ENCODE assay signal across 9 mouse cellular contexts in genomic region chr14:29940877-29941276, GRCm38 (mm10). TPM values are rescaled to one million over a fixed set of nuclear protein-coding genes. Genes with fewer than 3 reads are reported as not detected.
DNase-seq lines count a peak whose midpoint lies in the region; ATAC-seq and TF ChIP-seq lines count a peak whose summit lies in the region.
"Had no signal": no experiment of that assay in that cellular context is flagged by ENCODE, and none has a peak within 500 bp of the region (broad histone marks: within the 10 kb centered on the region; RNA-seq: fewer than 3 reads in every experiment).

No protein-coding gene starts in this region.

- 13% methylated on average over 2 of the region's 2 CpGs for WGBS in heart, embryonic 10.5 days
- WGBS in forebrain, postnatal 0 days, result 6% methylated on average over 2 of the region's 2 CpGs
- WGBS in midbrain, embryonic 10.5 days, result 21% methylated on average over 2 of the region's 2 CpGs

- TF ChIP-seq CTCF in forebrain, postnatal 0 days (IDR thresholded peaks at IDR 0.05; ENCODE audit: low read depth), result peak; percentile 73

- peak; percentile 47; the same call in 1 of the 2 replicates for ATAC-seq in cerebellum, adult (ENCODE audit: insufficient number of reproducible peaks, low FRiP score, low TSS enrichment)
- peak; percentile 47 for ATAC-seq in forebrain, postnatal 0 days

- DNase-seq in heart, adult 8-10 months (ENCODE audit: low spot score), result peak; percentile 41
- no peak for DNase-seq in heart, embryonic 10.5 days (ENCODE audit: low spot score)
- DNase-seq in ES-CJ7 (ENCODE audit: low read depth, low spot score), result peak; percentile 51
- DNase-seq in forebrain, postnatal 0 days, result peak; percentile 83
- DNase-seq in layer of hippocampus, adult 9-11 months, result peak; percentile 25
- DNase-seq in midbrain, embryonic 10.5 days (ENCODE audit: low spot score), result peak; percentile 47
- peak; percentile 32 for DNase-seq in thymus, postnatal 14 days

- H3K4me1 ChIP-seq in heart, embryonic 10.5 days, result peaks cover 10% of the 10 kb centered on the region
- no peaks in the 10 kb centered on the region for H3K4me1 ChIP-seq in forebrain, postnatal 0 days (ENCODE audit: insufficient read depth)
- peaks cover 18% of the 10 kb centered on the region for H3K4me1 ChIP-seq in midbrain, embryonic 10.5 days
- H3K4me1 ChIP-seq: stomach, embryonic 15.5 days had no signal

- no peak overlapping the region for H3K9ac ChIP-seq in forebrain, postnatal 0 days
- H3K9ac ChIP-seq: stomach, embryonic 15.5 days had no signal

- H3K36me3 ChIP-seq in heart, embryonic 10.5 days, result no peaks in the 10 kb centered on the region
- H3K36me3 ChIP-seq in forebrain, postnatal 0 days (ENCODE audit: insufficient read depth), result no peaks in the 10 kb centered on the region
- H3K36me3 ChIP-seq in midbrain, embryonic 10.5 days, result no peaks in the 10 kb centered on the region
- H3K36me3 ChIP-seq: stomach, embryonic 15.5 days had no signal

- H3K4me2 ChIP-seq in forebrain, postnatal 0 days (ENCODE audit: low read depth), result no peak overlapping the region
- H3K4me2 ChIP-seq: stomach, embryonic 15.5 days had no signal

- H3K4me3 ChIP-seq in heart, embryonic 10.5 days, result no peak overlapping the region
- no peak overlapping the region for H3K4me3 ChIP-seq in forebrain, postnatal 0 days (ENCODE audit: low read depth, low read length)
- peak overlapping the region; percentile 39; the same call in 1 of the 2 replicates for H3K4me3 ChIP-seq in midbrain, embryonic 10.5 days
- H3K4me3 ChIP-seq: stomach, embryonic 15.5 days had no signal

- H3K27ac ChIP-seq in heart, embryonic 10.5 days, result no peak overlapping the region
- no peak overlapping the region for H3K27ac ChIP-seq in forebrain, postnatal 0 days (ENCODE audit: low read depth, low read length)
- no peak overlapping the region for H3K27ac ChIP-seq in midbrain, embryonic 10.5 days (replicated peaks)
- H3K27ac ChIP-seq: stomach, embryonic 15.5 days had no signal

- no peaks in the 10 kb centered on the region for H3K9me3 ChIP-seq in heart, embryonic 10.5 days
- H3K9me3 ChIP-seq in forebrain, postnatal 0 days (ENCODE audit: low read length), result no peaks in the 10 kb centered on the region
- H3K9me3 ChIP-seq in midbrain, embryonic 10.5 days (replicated peaks), result no peaks in the 10 kb centered on the region
- H3K9me3 ChIP-seq: stomach, embryonic 15.5 days had no signal

- H3K27me3 ChIP-seq in heart, embryonic 10.5 days (ENCODE audit: insufficient read depth, poor library complexity, severe bottlenecking), result peaks cover 8% of the 10 kb centered on the region; the same call in 1 of the 2 replicates
- H3K27me3 ChIP-seq in forebrain, postnatal 0 days (ENCODE audit: insufficient read depth, low read length), result no peaks in the 10 kb centered on the region
- H3K27me3 ChIP-seq in midbrain, embryonic 10.5 days (ENCODE audit: low read depth, poor library complexity, severe bottlenecking), result peaks cover 44% of the 10 kb centered on the region

RNA-seq across cellular contexts. Expression of gene Selenok, which starts 27.2 kb away (rescaled TPM):
- total RNA-seq in heart, adult 8-10 months (2022), result 100 to 1,000 TPM in 1 of 4 experiments, 10 to 100 TPM in 3; 80.2 to 101 (median 83.8) TPM
- 201 and 231 TPM in 2 replicates for polyA plus RNA-seq in heart, embryonic 10.5 days (2016; fragmentation: Nextera tagmentation; extraction: Ambion mirVana)
- 95.6 and 154 TPM in 2 replicates for total RNA-seq in forebrain, postnatal 0 days (2014; rRNA removed)
- 446 and 494 TPM in 2 replicates for polyA plus RNA-seq in forebrain, postnatal 0 days (2015; fragmentation: Nextera tagmentation; extraction: Ambion mirVana)
- polyA plus RNA-seq in midbrain, embryonic 10.5 days (2016; fragmentation: Nextera tagmentation; extraction: Ambion mirVana), result 298 and 337 TPM in 2 replicates

RNA-seq across cellular contexts. Expression of gene Actr8, which starts 37.3 kb away (rescaled TPM):
- total RNA-seq in heart, adult 8-10 months (2022), result 10 to 100 TPM; 37.7 to 46.1 (median 40.5) TPM
- polyA plus RNA-seq in heart, embryonic 10.5 days (2016; fragmentation: Nextera tagmentation; extraction: Ambion mirVana), result 62.4 and 65.1 TPM in 2 replicates
- 58.3 and 68.6 TPM in 2 replicates for total RNA-seq in forebrain, postnatal 0 days (2014; rRNA removed)
- polyA plus RNA-seq in forebrain, postnatal 0 days (2015; fragmentation: Nextera tagmentation; extraction: Ambion mirVana), result 38.6 and 49.2 TPM in 2 replicates
- 89.7 and 93.4 TPM in 2 replicates for polyA plus RNA-seq in midbrain, embryonic 10.5 days (2016; fragmentation: Nextera tagmentation; extraction: Ambion mirVana)
